Mouse (Mus musculus) right cerebral cortex, adult 18-20 months (tissue): ENCODE results near the gene Zfp652.
A peak's percentile ranks its signal among the peaks of the same experiment; 100 is the strongest.
"Not testable (repeated sequence)": the region's sequence is repeated elsewhere in the genome, so short reads cannot be mapped to it uniquely, and the experiment has no call there.

Experiments used
- DNase-seq: peaks from one replicate; pipeline ENCODE4 v3.0.0; 2022; ENCODE audit warnings: mixed read lengths

The Zfp652 gene

GRCm38 (mm10) chr11:95712563-95713224 lies at the start of gene Zfp652:
Gene Zfp652 (plus strand): TSS chr11:95712673.
- peak; percentile 80 for DNase-seq

GRCm38 (mm10) chr11:95666529-95667149 lies 45.8 kb upstream of the Zfp652 start, which contains the start of gene Phb:
Gene Phb (plus strand): TSS chr11:95666957.
- DNase-seq = peak; percentile 98

- DNase-seq = no peak
Observed at GRCm38 (mm10) chr11:95667177-95667576, 45.3 kb upstream of the Zfp652 start.

GRCm38 (mm10) chr11:95668086-95668485 lies 44.4 kb upstream of the Zfp652 start:
- not testable (repeated sequence) for DNase-seq

GRCm38 (mm10) chr11:95675498-95675897 lies 37.0 kb upstream of the Zfp652 start:
- no peak for DNase-seq

GRCm38 (mm10) chr11:95676307-95676706 lies 36.2 kb upstream of the Zfp652 start:
- peak; percentile 47 for DNase-seq

- DNase-seq = no peak
Observed at GRCm38 (mm10) chr11:95677925-95678701, 34.4 kb upstream of the Zfp652 start.

GRCm38 (mm10) chr11:95681995-95682601 lies 30.4 kb upstream of the Zfp652 start:
- no peak for DNase-seq

GRCm38 (mm10) chr11:95682946-95683345 lies 29.5 kb upstream of the Zfp652 start:
- no peak for DNase-seq

- DNase-seq = peak; percentile 82
Observed at GRCm38 (mm10) chr11:95686031-95686430, 26.4 kb upstream of the Zfp652 start.

GRCm38 (mm10) chr11:95687084-95687656 lies 25.3 kb upstream of the Zfp652 start:
- no peak for DNase-seq

GRCm38 (mm10) chr11:95688515-95688914 lies 24.0 kb upstream of the Zfp652 start:
- no peak for DNase-seq

GRCm38 (mm10) chr11:95688981-95689380 lies 23.5 kb upstream of the Zfp652 start:
- peak; percentile 17 for DNase-seq

GRCm38 (mm10) chr11:95689544-95689943 lies 22.9 kb upstream of the Zfp652 start:
- no peak for DNase-seq

- DNase-seq = no peak
Observed at GRCm38 (mm10) chr11:95698541-95698940, 13.9 kb upstream of the Zfp652 start.

- no peak for DNase-seq
Observed at GRCm38 (mm10) chr11:95700778-95701739, 11.4 kb upstream of the Zfp652 start.

- no peak for DNase-seq
Observed at GRCm38 (mm10) chr11:95704032-95704969, 8.2 kb upstream of the Zfp652 start.

GRCm38 (mm10) chr11:95704970-95705330 lies 7.5 kb upstream of the Zfp652 start:
- no peak for DNase-seq

- DNase-seq = no peak
Observed at GRCm38 (mm10) chr11:95709534-95710040, 2.9 kb upstream of the Zfp652 start.

- no peak for DNase-seq
Observed at GRCm38 (mm10) chr11:95710478-95710877, 2.0 kb upstream of the Zfp652 start.
